In genomic region chr3:104770035-104770434, GRCm38 (mm10) we compare ENCODE assay signal across 8 mouse cellular contexts. TPM values are rescaled to one million over a fixed set of nuclear protein-coding genes. Genes with fewer than 3 reads are reported as not detected.
DNase-seq lines count a peak whose midpoint lies in the region; ATAC-seq and TF ChIP-seq lines count a peak whose summit lies in the region.

No protein-coding gene starts in this region.

- no peaks in the 10 kb centered on the region for H3K27me3 ChIP-seq in intestine, postnatal 0 days (replicated peaks; ENCODE audit: control insufficient read depth, insufficient read depth, low read length)
- no peaks in the 10 kb centered on the region for H3K27me3 ChIP-seq in intestine, embryonic 15.5 days (replicated peaks)
- peaks cover 33% of the 10 kb centered on the region for H3K27me3 ChIP-seq in forebrain, embryonic 10.5 days (ENCODE audit: poor library complexity, severe bottlenecking)
- no peaks in the 10 kb centered on the region for H3K27me3 ChIP-seq in intestine, embryonic 16.5 days (replicated peaks; ENCODE audit: control insufficient read depth, insufficient read depth, low read length)

- peak; percentile 31; the same call in 1 of the 2 replicates for ATAC-seq in intestine, postnatal 0 days
- ATAC-seq in intestine, embryonic 15.5 days = no peak
- no peak for ATAC-seq in intestine, embryonic 16.5 days

- 44% methylated on average over 10 of the region's 10 CpGs for WGBS in intestine, postnatal 0 days
- 57% methylated on average over 10 of the region's 10 CpGs for WGBS in intestine, embryonic 15.5 days
- WGBS in forebrain, embryonic 10.5 days = 58% methylated on average over 10 of the region's 10 CpGs
- WGBS in intestine, embryonic 16.5 days = 53% methylated on average over 10 of the region's 10 CpGs

- no peak overlapping the region for H3K4me2 ChIP-seq in intestine, postnatal 0 days (replicated peaks; ENCODE audit: low read depth)
- H3K4me2 ChIP-seq in intestine, embryonic 15.5 days (replicated peaks) = no peak overlapping the region
- H3K4me2 ChIP-seq in intestine, embryonic 16.5 days (ENCODE audit: low read depth, low read length) = no peak overlapping the region

- H3K9ac ChIP-seq in intestine, postnatal 0 days (ENCODE audit: low read depth, low read length) = no peak overlapping the region
- no peak overlapping the region for H3K9ac ChIP-seq in intestine, embryonic 15.5 days
- no peak overlapping the region for H3K9ac ChIP-seq in intestine, embryonic 16.5 days (ENCODE audit: low read depth, low read length)

- no peak overlapping the region for H3K27ac ChIP-seq in intestine, postnatal 0 days (ENCODE audit: low read depth, low read length)
- no peak overlapping the region for H3K27ac ChIP-seq in intestine, embryonic 15.5 days
- no peak overlapping the region for H3K27ac ChIP-seq in cortical plate, adult 2 months (ENCODE audit: insufficient read depth, low read length)
- H3K27ac ChIP-seq in forebrain, embryonic 10.5 days = no peak overlapping the region
- H3K27ac ChIP-seq in intestine, embryonic 16.5 days (ENCODE audit: low read length) = no peak overlapping the region

- no peak for TF ChIP-seq POLR2A in cortical plate, adult 2 months (IDR thresholded peaks at IDR 0.05; ENCODE audit: extremely low read depth, insufficient read depth, low read length)

- H3K36me3 ChIP-seq in intestine, postnatal 0 days (ENCODE audit: control insufficient read depth, insufficient read depth) = no peaks in the 10 kb centered on the region
- H3K36me3 ChIP-seq in intestine, embryonic 15.5 days = no peaks in the 10 kb centered on the region
- no peaks in the 10 kb centered on the region for H3K36me3 ChIP-seq in forebrain, embryonic 10.5 days (replicated peaks)
- no peaks in the 10 kb centered on the region for H3K36me3 ChIP-seq in intestine, embryonic 16.5 days (ENCODE audit: control insufficient read depth, insufficient read depth, low read length)

- H3K9me3 ChIP-seq in intestine, postnatal 0 days (ENCODE audit: control insufficient read depth) = no peaks in the 10 kb centered on the region
- no peaks in the 10 kb centered on the region for H3K9me3 ChIP-seq in intestine, embryonic 15.5 days
- H3K9me3 ChIP-seq in forebrain, embryonic 10.5 days = no peaks in the 10 kb centered on the region
- H3K9me3 ChIP-seq in intestine, embryonic 16.5 days (ENCODE audit: control insufficient read depth, low read length) = no peaks in the 10 kb centered on the region

- DNase-seq in urinary bladder, postnatal 25 days (ENCODE audit: low spot score) = peak; percentile 48
- DNase-seq in urinary bladder, postnatal 4 days (ENCODE audit: low spot score in 2 of 2) = no peak
- peak; percentile 31 to 61 for DNase-seq in lung, postnatal 4 days
- DNase-seq in forebrain, embryonic 10.5 days (ENCODE audit: extremely low spot score, low spot score) = no peak

- no peak overlapping the region for H3K4me3 ChIP-seq in intestine, postnatal 0 days (ENCODE audit: low read depth, low read length)
- no peak overlapping the region for H3K4me3 ChIP-seq in intestine, embryonic 15.5 days (replicated peaks)
- no peak overlapping the region for H3K4me3 ChIP-seq in cortical plate, adult 2 months (ENCODE audit: insufficient read depth, low read length)
- no peak overlapping the region for H3K4me3 ChIP-seq in forebrain, embryonic 10.5 days
- H3K4me3 ChIP-seq in intestine, embryonic 16.5 days (ENCODE audit: low read length) = no peak overlapping the region

- TF ChIP-seq CTCF in intestine, postnatal 0 days (IDR thresholded peaks at IDR 0.05; ENCODE audit: low read depth) = peak; percentile 85
- TF ChIP-seq CTCF in cortical plate, adult 2 months (IDR thresholded peaks at IDR 0.05; ENCODE audit: extremely low read depth, insufficient read depth, low read length) = peak; percentile 70

- no peaks in the 10 kb centered on the region for H3K4me1 ChIP-seq in intestine, postnatal 0 days (replicated peaks; ENCODE audit: control insufficient read depth, insufficient read depth, low read length)
- H3K4me1 ChIP-seq in intestine, embryonic 15.5 days (replicated peaks) = no peaks in the 10 kb centered on the region
- no peaks in the 10 kb centered on the region for H3K4me1 ChIP-seq in cortical plate, adult 2 months (ENCODE audit: control insufficient read depth, insufficient read depth, low read length)
- peaks cover 10% of the 10 kb centered on the region; the same call in 1 of the 2 replicates for H3K4me1 ChIP-seq in forebrain, embryonic 10.5 days
- H3K4me1 ChIP-seq in intestine, embryonic 16.5 days (ENCODE audit: control insufficient read depth, insufficient read depth, low read length) = no peaks in the 10 kb centered on the region

RNA-seq across cellular contexts. Expression of gene Ppm1j, which starts 10.8 kb away (rescaled TPM):
- polyA plus RNA-seq in intestine, postnatal 0 days (2015; fragmentation: Nextera tagmentation; extraction: Ambion mirVana) = 22.3 and 24.4 TPM in 2 replicates
- 2.9 and 4.5 TPM in 2 replicates for polyA plus RNA-seq in intestine, embryonic 15.5 days (2015; fragmentation: Nextera tagmentation; extraction: Ambion mirVana)
- 0.93 and 1.1 TPM in 2 replicates for polyA plus RNA-seq in cortical plate, adult 2 months (2012; rRNA removed)
- polyA plus RNA-seq in forebrain, embryonic 10.5 days (2016; fragmentation: Nextera tagmentation; extraction: Ambion mirVana) = 1.4 and 1.6 TPM in 2 replicates
- polyA plus RNA-seq in intestine, embryonic 16.5 days (2015; fragmentation: Nextera tagmentation; extraction: Ambion mirVana) = 4.3 and 5.2 TPM in 2 replicates

RNA-seq across cellular contexts. Expression of gene Fam19a3, which starts 11.6 kb away (rescaled TPM):
- polyA plus RNA-seq in intestine, postnatal 0 days (2015; fragmentation: Nextera tagmentation; extraction: Ambion mirVana) = 0.05 and 0.22 TPM in 2 replicates
- 0.08 TPM in 1 of 2 replicates, not detected in the other for polyA plus RNA-seq in intestine, embryonic 15.5 days (2015; fragmentation: Nextera tagmentation; extraction: Ambion mirVana)
- 0.08 TPM in 2 replicates for polyA plus RNA-seq in cortical plate, adult 2 months (2012; rRNA removed)
- polyA plus RNA-seq in forebrain, embryonic 10.5 days (2016; fragmentation: Nextera tagmentation; extraction: Ambion mirVana) = not detected in 2 replicates
- 0.06 and 0.09 TPM in 2 replicates for polyA plus RNA-seq in intestine, embryonic 16.5 days (2015; fragmentation: Nextera tagmentation; extraction: Ambion mirVana)

RNA-seq across cellular contexts. Expression of gene Rhoc, which starts 18.1 kb away (rescaled TPM):
- polyA plus RNA-seq in intestine, postnatal 0 days (2015; fragmentation: Nextera tagmentation; extraction: Ambion mirVana) = 316 and 320 TPM in 2 replicates
- 157 and 162 TPM in 2 replicates for polyA plus RNA-seq in intestine, embryonic 15.5 days (2015; fragmentation: Nextera tagmentation; extraction: Ambion mirVana)
- polyA plus RNA-seq in cortical plate, adult 2 months (2012; rRNA removed) = 26.5 and 32.5 TPM in 2 replicates
- polyA plus RNA-seq in forebrain, embryonic 10.5 days (2016; fragmentation: Nextera tagmentation; extraction: Ambion mirVana) = 84.9 and 90.1 TPM in 2 replicates
- 171 and 184 TPM in 2 replicates for polyA plus RNA-seq in intestine, embryonic 16.5 days (2015; fragmentation: Nextera tagmentation; extraction: Ambion mirVana)

RNA-seq across cellular contexts. Expression of gene Mov10, which starts 48.3 kb away (rescaled TPM):
- 144 and 157 TPM in 2 replicates for polyA plus RNA-seq in intestine, postnatal 0 days (2015; fragmentation: Nextera tagmentation; extraction: Ambion mirVana)
- polyA plus RNA-seq in intestine, embryonic 15.5 days (2015; fragmentation: Nextera tagmentation; extraction: Ambion mirVana) = 129 and 133 TPM in 2 replicates
- 11.8 and 13.4 TPM in 2 replicates for polyA plus RNA-seq in cortical plate, adult 2 months (2012; rRNA removed)
- 16.8 and 19.5 TPM in 2 replicates for polyA plus RNA-seq in forebrain, embryonic 10.5 days (2016; fragmentation: Nextera tagmentation; extraction: Ambion mirVana)
- 139 and 161 TPM in 2 replicates for polyA plus RNA-seq in intestine, embryonic 16.5 days (2015; fragmentation: Nextera tagmentation; extraction: Ambion mirVana)

Comparison
In these comparisons a context has a peak if more than half of its experiments do, and no peak if none do; other contexts are left out.
1. DNase-seq: peak in urinary bladder, postnatal 25 days (single experiment) and lung, postnatal 4 days (2 of 2); none in urinary bladder, postnatal 4 days (0 of 2) and forebrain, embryonic 10.5 days (single experiment).